Mouse (Mus musculus) forebrain, embryonic 15.5 days (tissue): ENCODE measurements around the gene Sp9. TPM values are rescaled to one million over a fixed set of nuclear protein-coding genes. Genes with fewer than 3 reads are reported as not detected.

ENCODE experiments used
- ATAC-seq: fragments of 200-750 bp; cut with Nextera tagmentation; replicated peaks from 2 replicates; pipeline ENCODE4 v1.8.0; 2017; ENCODE audit warnings: mild to moderate bottlenecking, moderate TSS enrichment, moderate library complexity
- H3K27ac ChIP-seq: fragments of 300-500 bp; sonication (generic); replicated peaks from 2 replicates; pipeline ENCODE4 v1.5.1; 2015; ENCODE audit warnings: mild to moderate bottlenecking, inconsistent platforms
- H3K27me3 ChIP-seq: fragments of 300-500 bp; sonication (generic); 2 replicates; pipeline ENCODE4 v1.6.1; 2015; ENCODE audit warnings: inconsistent platforms
- H3K36me3 ChIP-seq: fragments of 300-500 bp; sonication (generic); 2 replicates; pipeline ENCODE4 v1.6.1; 2015; ENCODE audit warnings: mild to moderate bottlenecking, inconsistent platforms
- H3K4me1 ChIP-seq: fragments of 300-500 bp; sonication (generic); 2 replicates; pipeline ENCODE4 v1.6.1; 2015; ENCODE audit warnings: inconsistent platforms
- H3K4me2 ChIP-seq: fragments of 300-500 bp; sonication (generic); replicated peaks from 2 replicates; pipeline ENCODE4 v1.6.1; 2015; ENCODE audit warnings: mild to moderate bottlenecking, inconsistent platforms
- H3K4me3 ChIP-seq: fragments of 300-500 bp; sonication (generic); 2 replicates; pipeline ENCODE4 v1.5.1; 2015; ENCODE audit warnings: mild to moderate bottlenecking, inconsistent platforms
- H3K9ac ChIP-seq: fragments of 300-500 bp; sonication (generic); replicated peaks from 2 replicates; pipeline ENCODE4 v1.6.1; 2015; ENCODE audit warnings: mild to moderate bottlenecking, inconsistent platforms
- H3K9me3 ChIP-seq: fragments of 300-500 bp; sonication (generic); 2 replicates; pipeline ENCODE4 v1.6.1; 2016; ENCODE audit warnings: inconsistent platforms
- WGBS: fragments of 180-500 bp; shearing (Covaris S2); methylation state at CpG from one replicate; pipeline ENCODE4 v1.1.7; 2015; ENCODE audit warnings: mixed read lengths; 5-methylcytosine and 5-hydroxymethylcytosine counted together
- polyA plus RNA-seq: library from polyadenylated mRNA; unstranded; fragments of >200 nt; fragmentation: Nextera tagmentation; extraction: Ambion mirVana; gene quantifications from 2 replicates; pipeline ENCODE4 v1.2.1, GENCODE M21; 2015

The Sp9 gene
- 12.4 and 13.5 TPM in 2 replicates for polyA plus RNA-seq

GRCm38 (mm10) chr2:73271459-73272161, at the start of gene Sp9:
Gene Sp9, plus strand, starts transcription at chr2:73271925.
- H3K4me2 ChIP-seq, result peak within 1 kb of the TSS; percentile 46
- WGBS, result under 1% methylated on average over 48 of the region's 48 CpGs
- peak; percentile 95 for ATAC-seq
- peak within 1 kb of the TSS; percentile 51 for H3K4me3 ChIP-seq
- H3K9me3 ChIP-seq, result no peaks in the 10 kb centered on the region
- peaks cover 51% of the 10 kb centered on the region for H3K4me1 ChIP-seq
- no peaks in the 10 kb centered on the region for H3K36me3 ChIP-seq
- H3K27me3 ChIP-seq, result peaks cover 28% of the 10 kb centered on the region
- peak within 1 kb of the TSS; percentile 85 for H3K27ac ChIP-seq
- peak within 1 kb of the TSS; percentile 51 for H3K9ac ChIP-seq

GRCm38 (mm10) chr2:73231081-73231480, 40.6 kb upstream of the Sp9 start:
- Histone ChIP-seq H3K4me2 (no peak overlapping the region), H3K9ac (no peak overlapping the region), H3K9me3 (no peaks in the 10 kb centered on the region), H3K36me3 (no peaks in the 10 kb centered on the region), H3K27me3 (no peaks in the 10 kb centered on the region), H3K4me1 (no peaks in the 10 kb centered on the region), H3K27ac (no peak overlapping the region), H3K4me3 (no peak overlapping the region)
- no peak for ATAC-seq
- WGBS, result 54% methylated on average over 3 of the region's 3 CpGs

- Histone ChIP-seq H3K4me3 (no peak overlapping the region), H3K27ac (no peak overlapping the region), H3K9ac (no peak overlapping the region), H3K4me1 (no peaks in the 10 kb centered on the region), H3K27me3 (no peaks in the 10 kb centered on the region), H3K9me3 (no peaks in the 10 kb centered on the region), H3K4me2 (no peak overlapping the region), H3K36me3 (no peaks in the 10 kb centered on the region)
- ATAC-seq, result no peak
- 86% methylated on average over 4 of the region's 4 CpGs for WGBS
These were observed 30.4 kb upstream of the Sp9 start for GRCm38 (mm10) chr2:73241299-73241698.

- no peak for ATAC-seq
- H3K9ac ChIP-seq, result no peak overlapping the region
- WGBS, result 34% methylated on average over 4 of the region's 4 CpGs
These were observed 23.0 kb upstream of the Sp9 start for GRCm38 (mm10) chr2:73248701-73249100.

DNA sequence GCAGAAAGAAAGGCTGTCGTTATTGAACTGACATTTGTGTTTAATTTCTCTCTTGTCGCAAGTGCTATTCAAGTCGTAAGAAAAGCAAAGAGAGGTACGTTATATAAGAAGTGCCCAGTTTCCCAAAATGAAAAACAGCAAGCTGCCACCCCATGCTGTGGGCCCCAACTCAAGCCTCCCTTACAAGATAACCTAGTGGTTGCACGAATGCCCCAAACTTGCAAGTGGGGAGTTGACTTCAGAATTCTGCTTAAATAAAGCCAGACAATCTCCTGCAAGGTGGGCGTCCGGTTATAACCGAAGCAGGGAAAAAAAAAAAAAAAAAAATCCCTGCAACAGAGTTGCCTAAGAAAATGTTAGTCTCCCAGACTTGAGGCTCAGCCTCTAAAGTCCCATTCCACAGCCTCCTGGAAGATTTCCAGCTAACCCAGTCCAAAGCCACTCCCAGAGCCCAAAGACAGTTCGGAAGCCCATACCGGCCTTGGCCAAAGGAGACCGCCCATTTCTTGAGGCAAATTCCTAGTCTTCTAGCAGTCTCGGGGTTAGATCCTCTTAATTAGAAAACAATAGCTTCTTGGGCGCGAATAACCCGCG, 8.5 kb upstream of the Sp9 start:
- no peak for ATAC-seq
- H3K9ac ChIP-seq, result peak overlapping the region; percentile 16; the same call in 1 of the 2 replicates
- WGBS, result 4% methylated on average over 16 of the region's 16 CpGs
- peak overlapping the region; percentile 39 for H3K4me3 ChIP-seq
- peaks cover 52% of the 10 kb centered on the region for H3K27me3 ChIP-seq
- H3K9me3 ChIP-seq, result 0 out of 2 replicates have a peak, but pooled peaks cover 4% of the 10 kb centered on the region
- H3K27ac ChIP-seq, result no peak overlapping the region
- no peaks in the 10 kb centered on the region for H3K36me3 ChIP-seq
- peaks cover 26% of the 10 kb centered on the region for H3K4me1 ChIP-seq
- H3K4me2 ChIP-seq, result peak overlapping the region; percentile 61

More at GRCm38 (mm10) chr2:73248701-73249100, 23.0 kb upstream of the Sp9 start:
- Histone ChIP-seq H3K27me3 (no peaks in the 10 kb centered on the region), H3K4me1 (no peaks in the 10 kb centered on the region), H3K4me3 (no peak overlapping the region), H3K4me2 (no peak overlapping the region), H3K27ac (no peak overlapping the region), H3K36me3 (no peaks in the 10 kb centered on the region), H3K9me3 (no peaks in the 10 kb centered on the region)

GRCm38 (mm10) chr2:73263794-73264610, 7.7 kb upstream of the Sp9 start:
- H3K4me1 ChIP-seq, result peaks cover 28% of the 10 kb centered on the region
- peak overlapping the region; percentile 61 for H3K4me2 ChIP-seq
- H3K9me3 ChIP-seq, result 0 out of 2 replicates have a peak, but pooled peaks cover 4% of the 10 kb centered on the region
- H3K4me3 ChIP-seq, result peak overlapping the region; percentile 39
- H3K9ac ChIP-seq, result peak overlapping the region; percentile 16
- no peak overlapping the region for H3K27ac ChIP-seq
- ATAC-seq, result peak; percentile 53
- H3K27me3 ChIP-seq, result peaks cover 56% of the 10 kb centered on the region
- under 1% methylated on average over 38 of the region's 38 CpGs for WGBS
- no peaks in the 10 kb centered on the region for H3K36me3 ChIP-seq

DNA sequence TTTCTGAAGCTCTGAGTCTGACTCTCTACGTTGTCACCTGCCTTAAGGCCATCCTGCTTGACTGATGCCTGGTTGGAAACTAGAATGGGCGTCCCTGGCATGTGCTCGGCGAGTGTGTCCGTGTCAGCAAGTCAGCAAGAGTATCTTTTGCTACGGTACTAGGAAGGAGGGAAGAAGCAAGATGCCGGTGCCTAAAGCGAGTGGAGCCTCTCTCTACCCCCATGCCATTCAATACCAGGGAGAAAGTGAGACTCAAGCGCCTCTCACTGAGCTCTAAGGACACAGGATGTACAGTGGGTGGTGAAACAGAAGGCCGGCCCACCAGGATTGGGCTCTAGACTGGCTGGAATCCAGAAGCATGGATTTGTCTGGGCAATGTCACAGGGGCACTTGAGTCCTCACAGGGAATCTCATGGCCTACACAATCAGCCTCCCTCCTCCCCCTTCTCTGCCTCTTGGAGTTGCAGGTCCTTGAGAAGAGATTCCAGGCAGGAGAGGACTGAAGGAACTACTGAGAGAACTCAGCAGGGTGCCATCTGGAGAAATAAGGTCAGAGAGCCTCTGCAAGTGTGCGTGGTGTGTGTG, 7.0 kb upstream of the Sp9 start:
- WGBS, result 9% methylated on average over 11 of the region's 11 CpGs
- Histone ChIP-seq H3K36me3 (no peaks in the 10 kb centered on the region), H3K4me3 (peak overlapping the region; percentile 39; the same call in 1 of the 2 replicates), H3K9ac (peak overlapping the region; percentile 16), H3K27ac (no peak overlapping the region), H3K27me3 (peaks cover 57% of the 10 kb centered on the region), H3K4me2 (peak overlapping the region; percentile 61), H3K4me1 (peaks cover 30% of the 10 kb centered on the region), H3K9me3 (0 out of 2 replicates have a peak, but pooled peaks cover 4% of the 10 kb centered on the region)
- ATAC-seq, result no peak

- Histone ChIP-seq H3K9me3 (0 out of 2 replicates have a peak, but pooled peaks cover 2% of the 10 kb centered on the region), H3K9ac (no peak overlapping the region), H3K27ac (no peak overlapping the region), H3K4me3 (no peak overlapping the region), H3K27me3 (peaks cover 60% of the 10 kb centered on the region), H3K4me1 (peaks cover 37% of the 10 kb centered on the region), H3K4me2 (no peak overlapping the region), H3K36me3 (no peaks in the 10 kb centered on the region)
- no peak for ATAC-seq
- WGBS, result 5% methylated on average over 5 of the region's 5 CpGs
These were observed 5.7 kb upstream of the Sp9 start for GRCm38 (mm10) chr2:73266011-73266410.

- Histone ChIP-seq H3K4me3 (no peak overlapping the region), H3K27ac (no peak overlapping the region), H3K4me2 (no peak overlapping the region), H3K27me3 (peaks cover 65% of the 10 kb centered on the region), H3K36me3 (no peaks in the 10 kb centered on the region), H3K9ac (no peak overlapping the region), H3K9me3 (no peaks in the 10 kb centered on the region), H3K4me1 (peaks cover 44% of the 10 kb centered on the region)
- no peak for ATAC-seq
- WGBS, result 56% methylated on average over 1 of the region's 1 CpGs
These were observed 5.1 kb upstream of the Sp9 start for GRCm38 (mm10) chr2:73266623-73267022.

GRCm38 (mm10) chr2:73267231-73267630, 4.5 kb upstream of the Sp9 start:
- Histone ChIP-seq H3K4me2 (no peak overlapping the region), H3K27me3 (peaks cover 64% of the 10 kb centered on the region), H3K36me3 (no peaks in the 10 kb centered on the region)

DNA sequence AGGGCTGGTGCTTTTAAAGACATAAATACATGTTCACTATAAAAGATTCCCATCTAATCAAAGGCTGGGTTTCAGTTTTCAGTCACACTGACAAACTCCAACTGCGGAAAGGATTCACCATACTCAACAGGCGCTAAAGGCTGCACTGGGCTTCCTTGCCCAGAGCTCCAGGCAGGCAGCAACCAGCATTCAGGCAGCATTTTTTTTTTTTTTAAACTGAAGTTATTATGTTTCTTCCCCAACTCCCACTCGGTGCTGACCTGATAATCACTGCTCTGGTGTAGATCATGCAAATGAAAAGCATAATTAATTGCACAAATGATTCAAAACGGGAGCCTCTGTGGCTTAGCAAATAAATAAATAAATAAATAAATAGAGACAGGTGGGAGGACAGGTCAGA, 3.9 kb upstream of the Sp9 start:
- ATAC-seq, result no peak
- no peak overlapping the region for H3K9ac ChIP-seq
- H3K36me3 ChIP-seq, result no peaks in the 10 kb centered on the region
- peaks cover 58% of the 10 kb centered on the region for H3K27me3 ChIP-seq
- H3K4me3 ChIP-seq, result peak overlapping the region; percentile 24; the same call in 1 of the 2 replicates
- H3K9me3 ChIP-seq, result no peaks in the 10 kb centered on the region
- WGBS, result 1% methylated on average over 4 of the region's 4 CpGs
- peaks cover 51% of the 10 kb centered on the region for H3K4me1 ChIP-seq
- peak overlapping the region; percentile 33 for H3K4me2 ChIP-seq
- H3K27ac ChIP-seq, result peak overlapping the region; percentile 80

More at GRCm38 (mm10) chr2:73267231-73267630, 4.5 kb upstream of the Sp9 start:
- no peaks in the 10 kb centered on the region for H3K9me3 ChIP-seq
- H3K4me1 ChIP-seq, result peaks cover 48% of the 10 kb centered on the region
- ATAC-seq, result no peak
- WGBS, result 11% methylated on average over 3 of the region's 3 CpGs
- no peak overlapping the region for H3K27ac ChIP-seq
- no peak overlapping the region for H3K9ac ChIP-seq
- H3K4me3 ChIP-seq, result no peak overlapping the region
